Comparison of ENCODE assay signal across 43 mouse cellular contexts in genomic region chr7:17712938-17713337, GRCm38 (mm10). TPM values are rescaled to one million over a fixed set of nuclear protein-coding genes. Genes with fewer than 3 reads are reported as not detected.
"Had no signal": no experiment of that assay in that cellular context is flagged by ENCODE, and none has a peak within 500 bp of the region (broad histone marks: within the 10 kb centered on the region; RNA-seq: fewer than 3 reads in every experiment).

TSS of gene Ceacam5 (plus strand) at chr7:17713238.

- H3K4me1 ChIP-seq: heart, embryonic 12.5 days; heart, embryonic 13.5 days; heart, embryonic 15.5 days; hindbrain, embryonic 10.5 days; hindbrain, embryonic 12.5 days; hindbrain, embryonic 13.5 days; hindbrain, embryonic 15.5 days; intestine, embryonic 15.5 days; kidney, embryonic 15.5 days had no signal

- H3K4me3 ChIP-seq: heart, embryonic 12.5 days; heart, embryonic 13.5 days; heart, embryonic 15.5 days; hindbrain, embryonic 10.5 days; hindbrain, embryonic 12.5 days; hindbrain, embryonic 13.5 days; hindbrain, embryonic 15.5 days; intestine, embryonic 15.5 days; kidney, embryonic 15.5 days; layer of hippocampus, adult 2 months; left cerebral cortex, adult 2 months had no signal

- H3K27ac ChIP-seq: heart, embryonic 13.5 days; heart, embryonic 15.5 days; hindbrain, embryonic 10.5 days; hindbrain, embryonic 12.5 days; hindbrain, embryonic 13.5 days; hindbrain, embryonic 14.5 days; hindbrain, embryonic 15.5 days; hindbrain, postnatal 0 days; intestine, embryonic 15.5 days; kidney, embryonic 15.5 days; kidney, postnatal 0 days; layer of hippocampus, adult 2 months; left cerebral cortex, adult 2 months had no signal

- H3K27me3 ChIP-seq: heart, embryonic 12.5 days; heart, embryonic 13.5 days; heart, embryonic 15.5 days; hindbrain, embryonic 12.5 days; hindbrain, embryonic 13.5 days; hindbrain, embryonic 15.5 days; intestine, embryonic 15.5 days; kidney, embryonic 15.5 days had no signal

- DNase-seq: heart, postnatal 10 days; heart, postnatal 14 days; heart, postnatal 36 days; heart, postnatal 4 days; kidney, adult 11 months; kidney, adult 18-20 months; kidney, adult 2 months; kidney, adult 8-10 months; kidney, adult 9 months; kidney, postnatal 10 days; kidney, postnatal 14 days; kidney, postnatal 25 days; kidney, postnatal 36 days; kidney, postnatal 4 days; layer of hippocampus, adult 9-11 months; layer of hippocampus, postnatal 36 days had no signal

RNA-seq across cellular contexts. Expression of gene Ceacam5, which starts in this region (rescaled TPM):
- polyA plus RNA-seq: heart, embryonic 11.5 days; heart, embryonic 12.5 days; heart, embryonic 13.5 days; heart, embryonic 14.5 days; heart, embryonic 15.5 days; heart, embryonic 16.5 days; heart, postnatal 0 days; hindbrain, embryonic 10.5 days; hindbrain, embryonic 11.5 days; hindbrain, embryonic 12.5 days; hindbrain, embryonic 13.5 days; hindbrain, embryonic 14.5 days; hindbrain, embryonic 15.5 days; hindbrain, embryonic 16.5 days; hindbrain, postnatal 0 days; inflammation-experienced regulatory T-cells, adult 6 months; intestine, embryonic 14.5 days; intestine, embryonic 15.5 days; intestine, embryonic 16.5 days; intestine, postnatal 0 days; kidney, adult 2 months; kidney, embryonic 14.5 days; kidney, embryonic 15.5 days; kidney, embryonic 16.5 days; kidney, postnatal 0 days; large intestine, adult 2 months had no signal
